Comparison of ENCODE assay signal across 8 mouse cellular contexts in genomic region chr10:69320667-69321518, GRCm38 (mm10). TPM values are rescaled to one million over a fixed set of nuclear protein-coding genes. Genes with fewer than 3 reads are reported as not detected.
DNase-seq lines count a peak whose midpoint lies in the region; ATAC-seq and TF ChIP-seq lines count a peak whose summit lies in the region.

No protein-coding gene starts in this region.

- 41% methylated on average over 21 of the region's 21 CpGs for WGBS in cerebellum, adult 2 months
- 44% methylated on average over 21 of the region's 21 CpGs for WGBS in forebrain, postnatal 0 days
- 38% methylated on average over 21 of the region's 21 CpGs for WGBS in lung, embryonic 16.5 days

- H3K4me1 ChIP-seq in cerebellum, adult 2 months (ENCODE audit: control insufficient read depth, insufficient read depth, low read length) = no peaks in the 10 kb centered on the region
- no peaks in the 10 kb centered on the region for H3K4me1 ChIP-seq in forebrain, postnatal 0 days (ENCODE audit: insufficient read depth)
- H3K4me1 ChIP-seq in lung, embryonic 16.5 days (replicated peaks; ENCODE audit: control insufficient read depth, insufficient read depth, low read length) = peaks cover 4% of the 10 kb centered on the region; the same call in 1 of the 2 replicates

- no peaks in the 10 kb centered on the region for H3K36me3 ChIP-seq in forebrain, postnatal 0 days (ENCODE audit: insufficient read depth)
- no peaks in the 10 kb centered on the region for H3K36me3 ChIP-seq in lung, embryonic 16.5 days (ENCODE audit: control insufficient read depth, insufficient read depth, low read length)

- ATAC-seq in forebrain, postnatal 0 days = peak; percentile 85
- ATAC-seq in lung, embryonic 16.5 days (ENCODE audit: low read depth) = peak; percentile 94

- 0 out of 2 replicates have a peak overlapping the region, but pooled peaks have one; percentile 15 for H3K4me2 ChIP-seq in forebrain, postnatal 0 days (ENCODE audit: low read depth)
- H3K4me2 ChIP-seq in lung, embryonic 16.5 days (ENCODE audit: low read depth, low read length) = peak overlapping the region; percentile 60

- no peaks in the 10 kb centered on the region for H3K27me3 ChIP-seq in cerebellum, adult 2 months (ENCODE audit: control insufficient read depth, insufficient read depth, low read length)
- no peaks in the 10 kb centered on the region for H3K27me3 ChIP-seq in forebrain, postnatal 0 days (ENCODE audit: insufficient read depth, low read length)
- no peaks in the 10 kb centered on the region for H3K27me3 ChIP-seq in lung, embryonic 16.5 days (ENCODE audit: control insufficient read depth, insufficient read depth, low read depth, low read length)

- H3K9me3 ChIP-seq in forebrain, postnatal 0 days (ENCODE audit: low read length) = no peaks in the 10 kb centered on the region
- no peaks in the 10 kb centered on the region; the same call in 1 of the 2 replicates for H3K9me3 ChIP-seq in lung, embryonic 16.5 days (ENCODE audit: control insufficient read depth, low read length)

- peak; percentile 15 for DNase-seq in MEL-GATA-1-ER (ENCODE audit: extremely low read depth, low read depth)
- peak; percentile 55 to 63 for DNase-seq in cerebellum, adult 2 months
- DNase-seq in forebrain, postnatal 0 days = peak; percentile 92
- DNase-seq in heart, postnatal 4 days = peak; percentile 92
- peak; percentile 60 for DNase-seq in layer of hippocampus, adult 9-10 months (ENCODE audit: low spot score)
- peak; percentile 86 for DNase-seq in ovary, postnatal 14 days (ENCODE audit: low spot score)
- DNase-seq in thymus, postnatal 10 days (ENCODE audit: low spot score in 2 of 2) = peak; percentile 40 to 75

- no peak overlapping the region for H3K27ac ChIP-seq in cerebellum, adult 2 months (ENCODE audit: insufficient read depth, low read length)
- H3K27ac ChIP-seq in forebrain, postnatal 0 days (ENCODE audit: low read depth, low read length) = no peak overlapping the region
- peak overlapping the region; percentile 59 for H3K27ac ChIP-seq in lung, embryonic 16.5 days (ENCODE audit: low read length)

- no peak for TF ChIP-seq POLR2A in cerebellum, adult 2 months (IDR thresholded peaks at IDR 0.05; ENCODE audit: borderline replicate concordance, insufficient read depth, low read length)

- H3K9ac ChIP-seq in forebrain, postnatal 0 days = no peak overlapping the region
- H3K9ac ChIP-seq in lung, embryonic 16.5 days (ENCODE audit: low read length) = peak overlapping the region; percentile 53

- no peak overlapping the region for H3K4me3 ChIP-seq in cerebellum, adult 2 months (replicated peaks; ENCODE audit: insufficient read depth, low read depth, low read length)
- no peak overlapping the region for H3K4me3 ChIP-seq in forebrain, postnatal 0 days (ENCODE audit: low read depth, low read length)
- H3K4me3 ChIP-seq in lung, embryonic 16.5 days (ENCODE audit: low read length) = peak overlapping the region; percentile 41

- TF ChIP-seq CTCF in cerebellum, adult 2 months (IDR thresholded peaks at IDR 0.05; ENCODE audit: borderline replicate concordance, insufficient read depth, low read depth, low read length) = peak; percentile 88
- peak; percentile 96 for TF ChIP-seq CTCF in forebrain, postnatal 0 days (IDR thresholded peaks at IDR 0.05; ENCODE audit: low read depth)

RNA-seq across cellular contexts. Expression of gene Cdk1, which starts 31.8 kb away (rescaled TPM):
- polyA plus RNA-seq in cerebellum, adult 2 months (2012; rRNA removed) = 1.6 and 1.9 TPM in 2 replicates
- total RNA-seq in forebrain, postnatal 0 days (2014; rRNA removed) = 44.1 and 51.3 TPM in 2 replicates
- polyA plus RNA-seq in forebrain, postnatal 0 days (2015; fragmentation: Nextera tagmentation; extraction: Ambion mirVana) = 47.7 and 55.3 TPM in 2 replicates
- 100 to 1,000 TPM; 130 to 136 TPM for total RNA-seq in heart, postnatal 4 days (2021)
- polyA plus RNA-seq in lung, embryonic 16.5 days (2015; fragmentation: Nextera tagmentation; extraction: Ambion mirVana) = 561 and 586 TPM in 2 replicates

Comparison
In these comparisons a context has a peak if more than half of its experiments do, and no peak if none do; other contexts are left out.
1. DNase-seq: peak in every context shown above with its lines; median percentile 92 in forebrain, postnatal 0 days; 92 in heart, postnatal 4 days; 86 in ovary, postnatal 14 days; 60 in layer of hippocampus, adult 9-10 months; 59 in cerebellum, adult 2 months; 58 in thymus, postnatal 10 days; 15 in MEL-GATA-1-ER.
2. RNA of gene Cdk1, which starts 31.8 kb away (polyA plus RNA-seq): 561 to 586 TPM in lung, embryonic 16.5 days and 47.7 to 55.3 TPM in forebrain, postnatal 0 days; 1.6 to 1.9 TPM in cerebellum, adult 2 months; every median in the first group is over 10 times any median in the second.